Mouse (Mus musculus) hindbrain, embryonic 16.5 days (tissue): ENCODE results near the gene Cmas. TPM values are rescaled to one million over a fixed set of nuclear protein-coding genes. Genes with fewer than 3 reads are reported as not detected.

ENCODE experiments used
- ATAC-seq: fragments of 200-750 bp; cut with Nextera tagmentation; 2 replicates; pipeline ENCODE4 v1.8.0; 2017; ENCODE audit warnings: moderate TSS enrichment, moderate library complexity
- H3K27ac ChIP-seq: fragments of 300-500 bp; sonication (generic); 2 replicates; pipeline ENCODE4 v1.5.1; 2014; ENCODE audit warnings: low read depth, mild to moderate bottlenecking, control low read depth, low read length, moderate library complexity
- H3K27me3 ChIP-seq: fragments of 300-500 bp; sonication (generic); replicated peaks from 2 replicates; pipeline ENCODE4 v1.6.1; 2014; ENCODE audit warnings: low read length; ENCODE audit not compliant: control insufficient read depth, insufficient read depth
- H3K36me3 ChIP-seq: fragments of 300-500 bp; sonication (generic); 2 replicates; pipeline ENCODE4 v1.6.1; 2014; ENCODE audit warnings: mild to moderate bottlenecking, low read length, moderate library complexity, mixed read lengths; ENCODE audit not compliant: control insufficient read depth, insufficient read depth
- H3K4me1 ChIP-seq: fragments of 300-500 bp; sonication (generic); 2 replicates; pipeline ENCODE4 v1.6.1; 2014; ENCODE audit warnings: low read depth, low read length; ENCODE audit not compliant: control insufficient read depth, insufficient read depth
- H3K4me2 ChIP-seq: fragments of 300-500 bp; sonication (generic); 2 replicates; pipeline ENCODE4 v1.6.1; 2014; ENCODE audit warnings: mild to moderate bottlenecking, low read length, control low read depth, moderate library complexity
- H3K4me3 ChIP-seq: fragments of 300-500 bp; sonication (generic); 2 replicates; pipeline ENCODE4 v1.5.1; 2014; ENCODE audit warnings: mild to moderate bottlenecking, low read length, control low read depth, moderate library complexity
- H3K9ac ChIP-seq: fragments of 300-500 bp; sonication (generic); 2 replicates; pipeline ENCODE4 v1.6.1; 2014; ENCODE audit warnings: low read depth, mild to moderate bottlenecking, control low read depth, low read length, moderate library complexity
- H3K9me3 ChIP-seq: fragments of 300-500 bp; sonication (generic); 2 replicates; pipeline ENCODE4 v1.6.1; 2014; ENCODE audit warnings: mild to moderate bottlenecking, low read length, moderate library complexity; ENCODE audit not compliant: control insufficient read depth
- WGBS: fragments of 180-500 bp; shearing (Covaris S2); extraction: QIAGEN DNeasy Blood & Tissue Kit; methylation state at CpG from one replicate; pipeline ENCODE4 v1.1.7; 2014; 5-methylcytosine and 5-hydroxymethylcytosine counted together
- polyA plus RNA-seq: library from polyadenylated mRNA; unstranded; fragments of >200 nt; fragmentation: Nextera tagmentation; extraction: Ambion mirVana; gene quantifications from 2 replicates; pipeline ENCODE4 v1.2.1, GENCODE M21; 2015

The Cmas gene
- polyA plus RNA-seq, 1 experiment from 2014 or later = 193 TPM

DNA sequence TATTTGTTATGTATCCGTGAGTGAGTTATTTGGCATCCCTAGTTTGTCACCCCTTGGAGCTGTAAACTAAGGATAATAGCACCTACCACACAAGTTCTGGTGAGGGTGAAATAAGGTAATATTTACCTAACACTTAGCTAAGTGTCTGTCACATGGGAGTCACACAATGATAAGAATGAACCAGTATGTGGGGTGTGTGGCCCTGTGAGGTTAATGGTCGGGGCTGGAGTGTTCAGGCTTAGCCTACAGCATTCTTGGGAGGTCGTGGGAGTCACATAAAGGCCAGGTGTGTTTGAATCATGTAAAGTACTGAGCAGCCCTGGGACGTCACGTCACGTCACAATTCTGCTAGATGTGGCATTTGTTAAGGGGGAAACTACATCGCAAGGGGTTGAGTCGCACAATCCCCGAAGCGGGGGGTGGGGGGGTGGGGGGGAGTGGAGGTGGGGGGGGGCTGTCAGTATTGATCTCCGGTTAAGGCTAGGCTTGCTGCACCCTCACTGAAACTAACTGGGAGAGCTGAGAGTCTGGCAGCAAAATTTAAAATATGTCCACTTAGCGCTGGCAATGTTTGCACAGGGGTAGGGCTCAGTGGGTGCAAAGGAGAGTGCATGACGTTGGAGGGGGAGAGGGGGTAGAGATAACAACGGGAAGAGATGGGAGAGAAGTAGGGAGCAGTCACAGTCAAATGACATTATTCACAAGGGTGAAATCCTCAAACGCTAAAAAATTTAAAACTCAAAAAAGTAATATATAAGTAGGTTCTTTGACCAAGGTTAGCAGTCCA, 39.4 kb downstream of the Cmas start:
- Histone ChIP-seq H3K4me2 (no peak overlapping the region), H3K9me3 (no peaks in the 10 kb centered on the region), H3K4me3 (no peak overlapping the region), H3K9ac (no peak overlapping the region), H3K36me3 (no peaks in the 10 kb centered on the region), H3K27ac (no peak overlapping the region), H3K4me1 (peaks cover 15% of the 10 kb centered on the region), H3K27me3 (no peaks in the 10 kb centered on the region)
- no peak for ATAC-seq
- WGBS = 85% methylated on average over 15 of the region's 15 CpGs

DNA sequence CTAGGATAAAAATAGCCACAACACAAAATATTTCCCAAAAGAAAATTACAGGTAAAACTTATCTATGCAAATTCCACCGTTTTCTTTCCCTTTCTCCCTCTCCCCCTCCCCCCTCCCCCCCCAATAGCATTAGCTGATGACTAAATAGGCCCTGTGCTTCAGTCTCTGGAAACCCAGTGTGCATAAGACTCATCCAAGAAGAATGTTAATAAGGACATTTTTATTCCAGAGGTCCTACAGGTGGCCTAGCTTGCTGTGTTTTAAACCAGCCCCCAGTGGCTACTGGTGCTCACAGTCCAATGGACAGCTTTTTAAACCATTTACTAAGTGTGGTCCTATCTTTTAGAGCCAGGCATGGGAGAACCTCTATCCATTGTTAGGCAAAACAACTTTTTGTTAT, 41.5 kb downstream of the Cmas start:
- ATAC-seq = no peak
- Histone ChIP-seq H3K27me3 (no peaks in the 10 kb centered on the region), H3K9me3 (no peaks in the 10 kb centered on the region), H3K4me1 (peaks cover 8% of the 10 kb centered on the region), H3K27ac (no peak overlapping the region), H3K4me2 (no peak overlapping the region), H3K9ac (no peak overlapping the region), H3K4me3 (no peak overlapping the region), H3K36me3 (no peaks in the 10 kb centered on the region)
- WGBS = 81% methylated on average over 1 of the region's 1 CpGs

GRCm38 (mm10) chr6:142798837-142799236, 42.4 kb downstream of the Cmas start:
- Histone ChIP-seq H3K27me3 (no peaks in the 10 kb centered on the region), H3K9ac (no peak overlapping the region), H3K4me3 (no peak overlapping the region), H3K36me3 (no peaks in the 10 kb centered on the region), H3K27ac (no peak overlapping the region), H3K9me3 (no peaks in the 10 kb centered on the region), H3K4me1 (peaks cover under 1% of the 10 kb centered on the region), H3K4me2 (no peak overlapping the region)
- ATAC-seq = no peak
- WGBS = 66% methylated on average over 9 of the region's 9 CpGs

GRCm38 (mm10) chr6:142799704-142800374, 43.4 kb downstream of the Cmas start:
- Histone ChIP-seq H3K9me3 (no peaks in the 10 kb centered on the region), H3K27me3 (no peaks in the 10 kb centered on the region), H3K4me1 (no peaks in the 10 kb centered on the region), H3K4me3 (no peak overlapping the region), H3K9ac (no peak overlapping the region), H3K4me2 (no peak overlapping the region), H3K27ac (no peak overlapping the region), H3K36me3 (no peaks in the 10 kb centered on the region)
- no peak for ATAC-seq
- WGBS = 84% methylated on average over 7 of the region's 7 CpGs

DNA sequence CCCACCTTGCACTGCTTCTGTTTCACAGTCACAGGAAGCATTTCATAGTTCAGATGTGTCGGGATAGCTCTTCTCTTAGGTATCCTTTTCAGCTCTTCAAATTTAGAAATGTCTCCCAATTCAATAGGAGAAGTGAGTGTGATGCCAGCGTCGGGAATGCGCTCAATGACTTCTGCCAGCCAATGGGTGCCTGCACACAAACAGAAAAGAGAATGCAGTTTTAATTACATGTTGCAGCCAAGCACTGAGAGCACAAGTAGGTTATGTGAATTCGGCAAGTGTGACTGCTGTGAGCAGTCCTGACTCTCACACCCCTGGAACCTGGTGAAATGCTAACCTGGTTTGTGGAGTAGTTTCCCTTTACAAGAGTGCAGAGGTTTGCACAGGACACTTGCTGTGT, 45.2 kb downstream of the Cmas start:
- ATAC-seq = no peak

DNA sequence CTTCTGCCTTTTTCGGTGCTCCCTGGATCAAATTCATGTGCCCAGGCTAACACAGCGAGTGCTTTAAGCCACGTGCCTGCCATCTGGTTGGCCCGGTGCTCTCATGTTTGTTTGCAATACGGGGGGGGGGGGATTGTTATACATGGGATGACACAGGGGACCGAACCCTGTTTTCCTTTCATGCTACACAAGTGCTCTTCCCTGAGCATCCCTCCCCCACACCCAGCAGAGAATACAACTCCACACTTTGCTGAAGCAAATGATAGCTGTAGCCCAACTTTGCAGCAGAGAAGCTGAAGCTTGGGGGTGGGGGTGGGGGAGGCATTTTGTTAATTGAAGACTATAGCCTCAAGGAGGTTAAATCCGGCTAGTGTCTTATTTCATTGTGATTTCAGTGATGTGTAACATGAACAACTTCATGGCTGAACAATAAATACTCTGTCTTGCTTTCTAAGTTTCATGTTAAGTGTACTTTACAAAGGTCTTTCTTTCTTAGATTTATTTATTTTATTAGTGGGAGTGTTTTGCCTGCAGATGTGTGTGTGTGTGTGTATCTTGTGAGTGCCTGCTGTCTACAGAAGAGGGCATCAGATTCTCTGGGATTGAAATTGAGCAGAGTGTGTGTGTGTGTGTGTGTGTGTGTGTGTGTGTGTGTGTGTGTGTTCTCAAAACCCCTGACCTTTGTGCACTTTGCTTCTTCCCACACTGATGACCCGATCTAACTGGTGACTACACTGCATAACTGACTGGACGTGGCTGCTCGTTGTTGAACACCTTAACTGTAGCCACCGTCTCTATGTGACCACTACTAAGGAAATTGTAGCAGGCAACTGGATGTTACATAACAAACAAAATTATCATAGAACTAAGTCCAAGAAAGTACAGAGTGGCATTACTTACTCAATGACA, 46.4 kb downstream of the Cmas start:
- Histone ChIP-seq H3K27me3 (no peaks in the 10 kb centered on the region), H3K4me1 (no peaks in the 10 kb centered on the region), H3K27ac (no peak overlapping the region), H3K4me3 (no peak overlapping the region), H3K4me2 (no peak overlapping the region), H3K36me3 (no peaks in the 10 kb centered on the region), H3K9ac (no peak overlapping the region), H3K9me3 (no peaks in the 10 kb centered on the region)
- 61% methylated on average over 11 of the region's 11 CpGs for WGBS
- ATAC-seq = no peak

More for the DNA sequence above, 45.2 kb downstream of the Cmas start:
- Histone ChIP-seq H3K27me3 (no peaks in the 10 kb centered on the region), H3K4me2 (no peak overlapping the region), H3K4me3 (no peak overlapping the region), H3K9me3 (no peaks in the 10 kb centered on the region), H3K27ac (no peak overlapping the region), H3K36me3 (no peaks in the 10 kb centered on the region), H3K4me1 (no peaks in the 10 kb centered on the region), H3K9ac (no peak overlapping the region)
- 85% methylated on average over 5 of the region's 5 CpGs for WGBS

DNA sequence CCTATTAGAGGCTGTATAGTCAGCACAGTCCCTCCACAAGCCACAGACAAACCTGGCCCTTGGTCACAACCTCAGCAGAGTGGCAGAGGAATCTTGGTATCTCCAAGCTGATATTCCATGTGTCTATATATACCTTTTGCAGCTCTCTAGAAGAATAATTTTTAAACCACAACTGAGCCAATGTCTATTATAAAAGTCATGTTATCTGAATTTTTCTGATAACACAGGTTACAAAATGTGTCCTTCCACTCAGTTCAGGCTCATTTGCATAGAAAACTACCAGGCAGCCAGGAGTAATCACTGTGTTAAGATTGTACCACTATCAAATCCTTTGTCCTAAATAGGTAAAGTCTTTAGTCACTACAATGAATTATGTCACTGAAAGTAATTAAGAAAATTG, 47.9 kb downstream of the Cmas start, which contains the start of gene Sult6b2:
Sult6b2 (minus strand) TSS at position 101 of the 400 bp plus-strand sequence.
- Histone ChIP-seq H3K9ac (no peak within 1 kb of the TSS), H3K4me2 (no peak within 1 kb of the TSS), H3K36me3 (no peaks in the 10 kb centered on the region), H3K27ac (no peak within 1 kb of the TSS), H3K4me1 (no peaks in the 10 kb centered on the region), H3K9me3 (no peaks in the 10 kb centered on the region), H3K27me3 (no peaks in the 10 kb centered on the region), H3K4me3 (no peak within 1 kb of the TSS)
- no peak for ATAC-seq

DNA sequence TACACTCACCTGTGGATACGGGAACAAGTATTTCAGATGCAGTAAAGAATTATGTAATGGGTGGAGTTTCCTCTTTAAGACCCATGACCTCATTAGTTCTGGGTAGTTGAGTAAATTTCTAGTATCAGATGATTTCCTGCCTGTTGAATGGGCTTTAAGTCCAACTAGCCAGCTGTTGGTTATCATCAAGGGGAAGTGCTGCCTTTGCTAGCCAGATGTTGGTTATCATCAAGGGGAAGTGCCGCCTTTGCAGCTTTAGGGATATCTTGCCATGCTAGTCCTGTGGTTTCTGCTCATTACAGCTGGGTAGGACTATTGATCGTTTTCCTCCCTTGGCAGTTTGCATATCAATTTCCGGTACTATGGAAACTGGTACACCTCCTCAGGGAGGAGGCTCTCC, 49.8 kb downstream of the Cmas start:
- no peaks in the 10 kb centered on the region for H3K36me3 ChIP-seq
- no peaks in the 10 kb centered on the region for H3K4me1 ChIP-seq
- H3K4me2 ChIP-seq = no peak overlapping the region
- no peaks in the 10 kb centered on the region for H3K27me3 ChIP-seq
- H3K27ac ChIP-seq = no peak overlapping the region
- H3K9me3 ChIP-seq = no peaks in the 10 kb centered on the region
- no peak overlapping the region for H3K9ac ChIP-seq
- H3K4me3 ChIP-seq = no peak overlapping the region
- no peak for ATAC-seq
- WGBS = 88% methylated on average over 4 of the region's 4 CpGs
